Mouse (Mus musculus) MEL (cell line): ENCODE measurements around the gene Fam43a.

Experiments used
- CHD2 ChIP-seq: IDR thresholded peaks from 2 replicates; pipeline ENCODE4 v1.6.1; 2011; ENCODE audit warnings: low read length, improper control_type of control experiment
- CTCF ChIP-seq, 3 experiments: IDR thresholded peaks in 2 of 3; conservative IDR thresholded peaks in 1 of 3; 2 replicates each; pipeline ENCODE4 v1.5.1; 2011 to 2012; ENCODE audit warnings: low read length in 3 of 3, low read depth in 2 of 3, mild to moderate bottlenecking in 2 of 3, improper control_type of control experiment in 1 of 3, inconsistent platforms in 1 of 3, mixed read lengths in 1 of 3, moderate library complexity in 1 of 3; ENCODE audit not compliant: control insufficient read depth in 1 of 3, insufficient read depth in 1 of 3, poor library complexity in 1 of 3, severe bottlenecking in 1 of 3
- EP300 ChIP-seq, 2 experiments: IDR thresholded peaks; 2 replicates each; pipeline ENCODE4 v1.6.1; 2011; ENCODE audit warnings: improper control_type of control experiment in 2 of 2, low read length in 2 of 2, low read depth in 1 of 2, mild to moderate bottlenecking in 1 of 2
- ETS1 ChIP-seq: IDR thresholded peaks from 2 replicates; pipeline ENCODE4 v1.6.1; 2012; ENCODE audit warnings: low read depth, mild to moderate bottlenecking, inconsistent platforms, low read length, improper control_type of control experiment, moderate library complexity
- GABPA ChIP-seq: IDR thresholded peaks from 2 replicates; pipeline ENCODE4 v1.6.1; 2012; ENCODE audit warnings: low read depth, mild to moderate bottlenecking, inconsistent platforms, low read length, improper control_type of control experiment, moderate library complexity
- JUND ChIP-seq: IDR thresholded peaks from 2 replicates; pipeline ENCODE4 v1.6.1; 2011; ENCODE audit warnings: low read depth, mild to moderate bottlenecking, improper control_type of control experiment, low read length
- KAT2A ChIP-seq: conservative IDR thresholded peaks from 2 replicates; pipeline ENCODE4 v1.6.1; 2012; ENCODE audit warnings: low read depth, low read length, improper control_type of control experiment, inconsistent platforms
- MXI1 ChIP-seq: IDR thresholded peaks from 2 replicates; pipeline ENCODE4 v1.6.1; 2011; ENCODE audit warnings: mild to moderate bottlenecking, low read depth, low read length, improper control_type of control experiment
- MYC ChIP-seq: IDR thresholded peaks from 2 replicates; pipeline ENCODE4 v1.6.1; 2011; ENCODE audit warnings: low read depth, mild to moderate bottlenecking, low read length, improper control_type of control experiment, moderate library complexity
- NRF1 ChIP-seq: IDR thresholded peaks from 2 replicates; pipeline ENCODE4 v1.6.1; 2014; ENCODE audit warnings: low read depth, mild to moderate bottlenecking, inconsistent platforms, low read length, improper control_type of control experiment, moderate library complexity; ENCODE audit not compliant: poor library complexity, insufficient read depth, severe bottlenecking
- POLR2A ChIP-seq, 2 experiments: IDR thresholded peaks; 2 replicates each; pipeline ENCODE4 v1.6.1; 2011 to 2012; ENCODE audit warnings: low read length in 2 of 2, mild to moderate bottlenecking in 2 of 2, control low read depth in 1 of 2, improper control_type of control experiment in 1 of 2, low read depth in 1 of 2, moderate library complexity in 1 of 2; ENCODE audit not compliant: control insufficient read depth in 1 of 2, insufficient read depth in 1 of 2, poor library complexity in 1 of 2
- POLR2AphosphoS2 ChIP-seq: IDR thresholded peaks from 2 replicates; pipeline ENCODE4 v1.6.1; 2011; ENCODE audit warnings: low read length, improper control_type of control experiment
- SIN3A ChIP-seq: IDR thresholded peaks from 2 replicates; pipeline ENCODE4 v1.6.1; 2012; ENCODE audit warnings: low read length, improper control_type of control experiment, inconsistent platforms
- TAL1 ChIP-seq: IDR thresholded peaks from 2 replicates; pipeline ENCODE4 v1.6.1; 2012; ENCODE audit warnings: mild to moderate bottlenecking, inconsistent platforms, low read length, moderate library complexity, mixed read lengths

DNA sequence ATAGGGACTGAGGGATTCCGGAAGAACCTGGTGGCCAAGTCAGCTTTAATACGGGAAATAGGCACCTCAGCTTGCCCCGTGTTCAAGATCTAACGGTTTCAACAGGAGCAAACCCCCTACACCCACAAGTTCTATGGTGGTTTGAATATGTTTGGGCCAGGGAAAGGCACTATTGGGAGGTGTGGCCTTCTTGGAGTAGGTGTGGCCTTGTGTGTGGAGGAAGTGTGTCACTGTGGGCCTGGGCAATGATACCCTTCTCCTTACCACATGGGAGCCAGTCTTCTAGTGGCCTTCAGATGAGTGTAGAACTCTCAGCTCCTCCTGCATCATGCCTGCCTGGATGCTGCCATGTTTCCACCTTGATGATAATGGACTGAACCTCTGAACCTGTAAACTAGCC is 45.5 kb downstream of the Fam43a start:
- TF ChIP-seq JUND (no peak), CTCF (IDR thresholded peaks at IDR 0.05 in 2 of 3, conservative IDR thresholded peaks at IDR 0.05 in 1 of 3; ENCODE audit: control insufficient read depth in 1 of 3, insufficient read depth in 1 of 3, low read depth in 2 of 3, low read length in 3 of 3, poor library complexity in 1 of 3, severe bottlenecking in 1 of 3) (no peak), MXI1 (no peak), NRF1 (no peak), ETS1 (no peak), MYC (no peak), SIN3A (no peak), CHD2 (no peak), EP300 (IDR thresholded peaks at IDR 0.05; ENCODE audit: low read depth in 1 of 2, low read length in 2 of 2) (no peak), GABPA (no peak), POLR2AphosphoS2 (no peak), POLR2A (IDR thresholded peaks at IDR 0.05; ENCODE audit: control insufficient read depth in 1 of 2, insufficient read depth in 1 of 2, low read depth in 1 of 2, low read length in 2 of 2, poor library complexity in 1 of 2) (no peak), TAL1 (no peak), KAT2A (no peak)
